In the genomic region with DNA sequence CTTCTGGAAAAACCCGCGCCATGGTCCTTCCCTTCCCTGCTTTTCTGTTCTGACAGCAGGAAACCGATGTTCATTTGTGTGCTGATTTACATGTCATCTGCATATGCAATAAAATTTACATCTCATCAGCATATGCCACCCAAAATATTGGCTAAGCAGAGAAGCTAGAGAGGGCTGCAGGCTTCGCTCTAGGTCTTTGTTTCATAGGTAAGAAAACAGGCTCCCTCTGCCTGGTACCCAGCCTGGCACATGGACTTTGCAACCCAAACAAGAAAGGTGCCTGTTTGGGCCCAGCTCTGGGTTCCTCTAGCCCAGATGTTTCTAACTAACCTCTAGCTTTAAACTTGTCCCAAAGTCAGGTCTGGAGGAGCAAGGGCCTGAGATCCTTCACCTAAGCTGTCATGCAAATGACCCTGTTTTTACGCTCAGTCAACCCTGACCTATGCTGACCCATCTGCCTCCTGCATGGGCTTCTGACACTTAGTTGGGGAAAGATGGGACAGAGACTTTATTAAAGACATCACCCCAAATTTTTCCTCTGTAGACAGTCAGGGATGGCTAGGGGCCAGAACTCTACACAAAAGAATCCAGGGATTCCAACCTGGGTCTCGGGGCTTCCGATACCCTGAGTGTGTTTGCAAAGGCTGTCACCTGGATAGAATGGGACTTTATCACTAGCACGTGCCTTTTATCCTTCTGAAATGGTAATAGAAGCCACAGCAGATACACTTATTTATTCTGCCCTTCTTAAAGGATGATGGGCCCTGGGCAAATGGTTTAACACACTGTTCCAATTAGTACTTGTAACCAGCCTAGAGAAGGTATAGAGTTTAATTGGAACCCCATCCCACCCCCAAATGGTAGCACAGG, we compare ENCODE assay signal across 15 mouse cellular contexts. TPM values are rescaled to one million over a fixed set of nuclear protein-coding genes. Genes with fewer than 3 reads are reported as not detected.
A peak's percentile ranks its signal among the peaks of the same experiment; 100 is the strongest.
DNase-seq lines count a peak whose midpoint lies in the region; ATAC-seq and TF ChIP-seq lines count a peak whose summit lies in the region.
"Had no signal": no experiment of that assay in that cellular context is flagged by ENCODE, and none has a peak within 500 bp of the region (broad histone marks: within the 10 kb centered on the region; RNA-seq: fewer than 3 reads in every experiment).

No protein-coding gene starts in this region.

- DNase-seq in forebrain, embryonic 14.5 days (ENCODE audit: low spot score), result peak; percentile 68
- no peak for DNase-seq in forebrain, embryonic 11.5 days (ENCODE audit: low spot score)
- DNase-seq in thymus, adult 2 months, result no peak
- no peak for DNase-seq in thymus, postnatal 10 days (ENCODE audit: low spot score in 2 of 2)
- peak; percentile 36 for DNase-seq in thymus, postnatal 25 days
- no peak for DNase-seq in gastrocnemius, adult 8-10 months (ENCODE audit: low spot score in 2 of 2)
- DNase-seq: adrenal gland, postnatal 36 days; cerebellum, adult 18-20 months; kidney, adult 18-20 months had no signal

- TF ChIP-seq CTCF in intestine, postnatal 0 days (IDR thresholded peaks at IDR 0.05; ENCODE audit: low read depth), result no peak
- TF ChIP-seq CTCF in thymus, adult 2 months (IDR thresholded peaks at IDR 0.05; ENCODE audit: borderline replicate concordance, control insufficient read depth, extremely low read depth, insufficient read depth, low read length, poor library complexity), result no peak

- H3K4me1 ChIP-seq in forebrain, embryonic 14.5 days (ENCODE audit: control insufficient read depth, insufficient read depth, low read length), result peaks cover 3% of the 10 kb centered on the region
- H3K4me1 ChIP-seq in forebrain, embryonic 11.5 days (replicated peaks; ENCODE audit: control insufficient read depth, insufficient read depth, low read length), result peaks cover 1% of the 10 kb centered on the region; the same call in 1 of the 2 replicates
- peaks cover 14% of the 10 kb centered on the region for H3K4me1 ChIP-seq in intestine, postnatal 0 days (replicated peaks; ENCODE audit: control insufficient read depth, insufficient read depth, low read length)
- peaks cover 51% of the 10 kb centered on the region for H3K4me1 ChIP-seq in intestine, embryonic 15.5 days (replicated peaks)
- peaks cover 64% of the 10 kb centered on the region for H3K4me1 ChIP-seq in thymus, adult 2 months (replicated peaks; ENCODE audit: control insufficient read depth, insufficient read depth, low read length)

- peaks cover 27% of the 10 kb centered on the region for H3K27me3 ChIP-seq in forebrain, embryonic 14.5 days (replicated peaks; ENCODE audit: control insufficient read depth, insufficient read depth, low read length)
- peaks cover 17% of the 10 kb centered on the region for H3K27me3 ChIP-seq in forebrain, embryonic 11.5 days (ENCODE audit: control insufficient read depth, insufficient read depth, low read length)
- H3K27me3 ChIP-seq in intestine, postnatal 0 days (replicated peaks; ENCODE audit: control insufficient read depth, insufficient read depth, low read length), result no peaks in the 10 kb centered on the region
- peaks cover 6% of the 10 kb centered on the region for H3K27me3 ChIP-seq in intestine, embryonic 15.5 days (replicated peaks)
- H3K27me3 ChIP-seq in thymus, adult 2 months (ENCODE audit: control insufficient read depth, insufficient read depth, low read length), result no peaks in the 10 kb centered on the region

- 60% methylated on average over 8 of the region's 8 CpGs for WGBS in forebrain, embryonic 14.5 days
- 75% methylated on average over 8 of the region's 8 CpGs for WGBS in forebrain, embryonic 11.5 days
- WGBS in intestine, postnatal 0 days, result 75% methylated on average over 8 of the region's 8 CpGs
- 77% methylated on average over 8 of the region's 8 CpGs for WGBS in intestine, embryonic 15.5 days
- 59% methylated on average over 8 of the region's 8 CpGs for WGBS in thymus, adult 2 months

- H3K36me3 ChIP-seq in forebrain, embryonic 14.5 days (ENCODE audit: control insufficient read depth, insufficient read depth, low read length), result no peaks in the 10 kb centered on the region
- H3K36me3 ChIP-seq in forebrain, embryonic 11.5 days (ENCODE audit: control insufficient read depth, insufficient read depth, low read length), result no peaks in the 10 kb centered on the region
- H3K36me3 ChIP-seq in intestine, postnatal 0 days (ENCODE audit: control insufficient read depth, insufficient read depth), result no peaks in the 10 kb centered on the region
- H3K36me3 ChIP-seq in intestine, embryonic 15.5 days, result no peaks in the 10 kb centered on the region
- peaks cover 16% of the 10 kb centered on the region for H3K36me3 ChIP-seq in thymus, adult 2 months (ENCODE audit: control insufficient read depth, insufficient read depth, low read length)
- H3K36me3 ChIP-seq: hindbrain, embryonic 12.5 days; limb, embryonic 12.5 days had no signal

- TF ChIP-seq POLR2A in thymus, adult 2 months (IDR thresholded peaks at IDR 0.05; ENCODE audit: control insufficient read depth, extremely low read depth, insufficient read depth, low read length, poor library complexity), result no peak

- no peak overlapping the region for H3K27ac ChIP-seq in forebrain, embryonic 14.5 days (ENCODE audit: low read depth, low read length)
- H3K27ac ChIP-seq in forebrain, embryonic 11.5 days (ENCODE audit: low read depth, low read length), result no peak overlapping the region
- H3K27ac ChIP-seq in intestine, postnatal 0 days (ENCODE audit: low read depth, low read length), result no peak overlapping the region
- H3K27ac ChIP-seq in intestine, embryonic 15.5 days, result no peak overlapping the region
- H3K27ac ChIP-seq in thymus, adult 2 months (ENCODE audit: control insufficient read depth, insufficient read depth, low read length), result peak overlapping the region; percentile 61
- H3K27ac ChIP-seq: hindbrain, embryonic 12.5 days; limb, embryonic 12.5 days; macrophage had no signal

- no peak overlapping the region for H3K4me3 ChIP-seq in forebrain, embryonic 14.5 days (ENCODE audit: low read depth, low read length)
- no peak overlapping the region for H3K4me3 ChIP-seq in forebrain, embryonic 11.5 days (ENCODE audit: low read depth, low read length)
- no peak overlapping the region for H3K4me3 ChIP-seq in intestine, postnatal 0 days (ENCODE audit: low read depth, low read length)
- no peak overlapping the region for H3K4me3 ChIP-seq in intestine, embryonic 15.5 days (replicated peaks)
- peak overlapping the region; percentile 40 for H3K4me3 ChIP-seq in thymus, adult 2 months (ENCODE audit: control insufficient read depth, insufficient read depth, low read length)
- H3K4me3 ChIP-seq: hindbrain, embryonic 12.5 days; limb, embryonic 12.5 days had no signal

- H3K4me2 ChIP-seq in forebrain, embryonic 14.5 days (ENCODE audit: low read length), result no peak overlapping the region
- no peak overlapping the region for H3K4me2 ChIP-seq in forebrain, embryonic 11.5 days (ENCODE audit: low read depth, low read length, severe bottlenecking)
- 0 out of 2 replicates have a peak overlapping the region, but pooled peaks have one; percentile 10 for H3K4me2 ChIP-seq in intestine, postnatal 0 days (replicated peaks; ENCODE audit: low read depth)
- no peak overlapping the region for H3K4me2 ChIP-seq in intestine, embryonic 15.5 days (replicated peaks)
- H3K4me2 ChIP-seq: hindbrain, embryonic 12.5 days; limb, embryonic 12.5 days had no signal

- H3K9ac ChIP-seq in forebrain, embryonic 14.5 days (ENCODE audit: low read length), result no peak overlapping the region
- no peak overlapping the region for H3K9ac ChIP-seq in forebrain, embryonic 11.5 days (ENCODE audit: low read length)
- no peak overlapping the region for H3K9ac ChIP-seq in intestine, postnatal 0 days (ENCODE audit: low read depth, low read length)
- H3K9ac ChIP-seq in intestine, embryonic 15.5 days, result no peak overlapping the region
- H3K9ac ChIP-seq: hindbrain, embryonic 12.5 days; limb, embryonic 12.5 days had no signal

- ATAC-seq in forebrain, embryonic 14.5 days, result no peak
- ATAC-seq in forebrain, embryonic 11.5 days (replicated peaks; ENCODE audit: low FRiP score), result no peak
- ATAC-seq in intestine, postnatal 0 days, result no peak
- no peak for ATAC-seq in intestine, embryonic 15.5 days
- ATAC-seq: midbrain, embryonic 16.5 days had no signal

- H3K9me3 ChIP-seq in forebrain, embryonic 14.5 days (replicated peaks; ENCODE audit: control insufficient read depth, low read length), result no peaks in the 10 kb centered on the region
- H3K9me3 ChIP-seq in forebrain, embryonic 11.5 days (ENCODE audit: control insufficient read depth, low read length), result no peaks in the 10 kb centered on the region
- H3K9me3 ChIP-seq in intestine, postnatal 0 days (ENCODE audit: control insufficient read depth), result no peaks in the 10 kb centered on the region
- no peaks in the 10 kb centered on the region for H3K9me3 ChIP-seq in intestine, embryonic 15.5 days
- H3K9me3 ChIP-seq: hindbrain, embryonic 12.5 days; limb, embryonic 12.5 days had no signal

RNA-seq across cellular contexts. Expression of gene Gngt2, which starts 2.2 kb away (rescaled TPM):
- 2.1 and 2.7 TPM in 2 replicates for polyA plus RNA-seq in forebrain, embryonic 14.5 days (2014; fragmentation: Nextera tagmentation; extraction: Ambion mirVana)
- 3.5 and 5.1 TPM in 2 replicates for polyA plus RNA-seq in forebrain, embryonic 11.5 days (2014; fragmentation: Nextera tagmentation; extraction: Ambion mirVana)
- polyA plus RNA-seq in intestine, postnatal 0 days (2015; fragmentation: Nextera tagmentation; extraction: Ambion mirVana), result 19.9 and 23.2 TPM in 2 replicates
- 20.3 and 21.7 TPM in 2 replicates for polyA plus RNA-seq in intestine, embryonic 15.5 days (2015; fragmentation: Nextera tagmentation; extraction: Ambion mirVana)
- polyA plus RNA-seq in thymus, adult 2 months (2012; rRNA removed), result 28.6 and 32.5 TPM in 2 replicates
- total RNA-seq in gastrocnemius, adult 8-10 months (2022), result 1 to 10 TPM; 2.3 to 4.0 (median 2.8) TPM

RNA-seq across cellular contexts. Expression of gene Abi3, which starts 3.0 kb away (rescaled TPM):
- polyA plus RNA-seq in forebrain, embryonic 14.5 days (2014; fragmentation: Nextera tagmentation; extraction: Ambion mirVana), result 0.50 and 1.1 TPM in 2 replicates
- polyA plus RNA-seq in forebrain, embryonic 11.5 days (2014; fragmentation: Nextera tagmentation; extraction: Ambion mirVana), result 0.97 and 1.1 TPM in 2 replicates
- polyA plus RNA-seq in intestine, postnatal 0 days (2015; fragmentation: Nextera tagmentation; extraction: Ambion mirVana), result 7.5 and 8.1 TPM in 2 replicates
- 9.5 and 10.0 TPM in 2 replicates for polyA plus RNA-seq in intestine, embryonic 15.5 days (2015; fragmentation: Nextera tagmentation; extraction: Ambion mirVana)
- 606 and 690 TPM in 2 replicates for polyA plus RNA-seq in thymus, adult 2 months (2012; rRNA removed)
- 1 to 10 TPM in 3 of 4 experiments, under 1 TPM in 1; 0.77 to 2.2 (median 1.5) TPM for total RNA-seq in gastrocnemius, adult 8-10 months (2022)

RNA-seq across cellular contexts. Expression of gene Phospho1, which starts 14.9 kb away (rescaled TPM):
- not detected in 2 replicates for polyA plus RNA-seq in forebrain, embryonic 14.5 days (2014; fragmentation: Nextera tagmentation; extraction: Ambion mirVana)
- 0.51 TPM in 1 of 2 replicates, not detected in the other for polyA plus RNA-seq in forebrain, embryonic 11.5 days (2014; fragmentation: Nextera tagmentation; extraction: Ambion mirVana)
- 2.6 and 2.9 TPM in 2 replicates for polyA plus RNA-seq in intestine, postnatal 0 days (2015; fragmentation: Nextera tagmentation; extraction: Ambion mirVana)
- 0.55 and 0.56 TPM in 2 replicates for polyA plus RNA-seq in intestine, embryonic 15.5 days (2015; fragmentation: Nextera tagmentation; extraction: Ambion mirVana)
- polyA plus RNA-seq in thymus, adult 2 months (2012; rRNA removed), result 24.9 and 42.7 TPM in 2 replicates
- 100 to 1,000 TPM; 341 to 419 (median 369) TPM for total RNA-seq in gastrocnemius, adult 8-10 months (2022)
- polyA plus RNA-seq: hindbrain, embryonic 12.5 days; limb, embryonic 12.5 days had no signal

Comparison
In these comparisons a context has a peak if more than half of its experiments do, and no peak if none do; other contexts are left out.
1. DNase-seq: peak in forebrain, embryonic 14.5 days (single experiment) and thymus, postnatal 25 days (single experiment); none in forebrain, embryonic 11.5 days (single experiment), thymus, adult 2 months (single experiment), thymus, postnatal 10 days (0 of 2) and gastrocnemius, adult 8-10 months (0 of 2).
2. RNA of gene Abi3, which starts 3.0 kb away (polyA plus RNA-seq): 606 to 690 TPM in thymus, adult 2 months; 9.5 to 10.0 TPM in intestine, embryonic 15.5 days, 7.5 to 8.1 TPM in intestine, postnatal 0 days, 0.97 to 1.1 TPM in forebrain, embryonic 11.5 days and 0.50 to 1.1 TPM in forebrain, embryonic 14.5 days; every median in the first group is over 10 times any median in the second.